Mouse (Mus musculus): ENCODE results near the gene Acox1.

- TF ChIP-seq CTCF (IDR thresholded peaks at IDR 0.05; ENCODE audit: borderline replicate concordance, control insufficient read depth, extremely low read depth, insufficient read depth, low read length, poor library complexity) (no peak), POLR2A (IDR thresholded peaks at IDR 0.05; ENCODE audit: control insufficient read depth, extremely low read depth, insufficient read depth, low read length, poor library complexity) (no peak)
Measured at GRCm38 (mm10) chr11:116244580-116244979, 45.7 kb upstream of the Acox1 start.
